Mouse (Mus musculus) heart, postnatal 14 days (tissue): ENCODE measurements around the gene Cdh22. TPM values are rescaled to one million over a fixed set of nuclear protein-coding genes. Genes with fewer than 3 reads are reported as not detected.

ENCODE experiments used
- DNase-seq, 2 experiments: peaks; one replicate each; pipeline ENCODE4 v3.0.0; 2021 to 2022
- intact Hi-C: fragments of 180-260 bp; cut with DNase I; formaldehyde crosslinking; loops from one replicate; pipeline ENCODE4 v1.15.1; 2025
- total RNA-seq, 2 experiments: library from RNA; stranded (reverse); gene quantifications; 2 replicates each; pipeline ENCODE4 v1.2.3; 2021

Gene Cdh22
- total RNA-seq, 2 experiments from 2014 or later = 0.17 to 0.22 TPM

DNA sequence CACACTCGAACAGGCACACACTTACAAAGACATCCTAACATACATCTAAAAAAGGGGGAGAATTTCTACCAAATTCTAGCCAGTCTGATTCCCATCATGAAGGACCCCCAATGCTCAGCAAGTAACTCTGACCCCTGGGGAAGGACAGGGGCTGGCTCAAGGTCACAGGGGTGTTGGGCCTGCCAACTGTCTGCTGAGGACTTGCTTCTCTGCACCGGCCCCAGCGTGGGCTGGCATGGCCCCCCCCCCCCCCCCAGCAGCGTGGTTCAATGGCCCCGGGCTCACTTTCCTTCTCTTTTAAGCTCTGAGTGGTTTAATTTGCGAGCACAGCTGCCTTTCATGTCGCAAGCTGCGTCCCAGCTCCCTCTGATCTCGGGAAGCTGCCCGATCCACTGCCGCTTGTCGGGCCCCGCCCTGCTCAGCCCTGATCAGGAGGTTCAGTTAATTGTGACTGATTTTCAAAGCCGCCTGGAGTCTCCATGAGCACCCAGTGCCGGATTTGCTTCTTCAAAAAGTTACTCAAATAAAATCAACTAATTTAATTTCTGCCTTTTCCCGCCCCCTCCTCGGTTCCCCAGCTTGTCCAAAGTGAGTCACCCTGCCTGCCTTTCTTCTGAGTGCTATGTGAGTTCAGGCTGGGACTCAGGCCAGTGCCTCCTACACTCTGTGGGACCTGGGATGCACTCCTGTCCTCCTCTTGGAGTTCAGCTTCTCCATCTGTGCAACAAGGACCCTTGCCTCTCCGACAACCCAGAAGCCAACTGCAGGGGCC, 67.8 kb downstream of the Cdh22 start:
- DNase-seq = no peak
- intact Hi-C loops = no loop called here

DNA sequence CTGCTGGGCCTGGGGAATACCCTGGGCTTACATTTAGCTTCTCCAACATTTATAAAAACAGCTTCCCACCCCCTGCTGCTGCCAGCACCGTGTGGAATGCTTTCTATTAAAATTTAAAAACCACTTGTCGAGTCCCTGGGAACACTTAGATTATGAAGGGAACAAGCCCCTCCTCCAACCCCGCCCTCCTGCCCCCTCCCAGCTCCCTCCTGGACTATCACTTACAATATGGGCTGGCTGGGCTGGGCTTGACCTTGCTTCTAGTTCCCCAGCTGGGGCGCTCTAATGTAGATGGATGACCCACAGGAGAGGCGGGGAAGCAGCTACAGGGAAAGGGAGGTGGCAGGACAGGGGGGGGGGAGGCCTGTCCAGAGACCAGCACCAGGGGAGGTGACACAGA, 72.4 kb downstream of the Cdh22 start:
- DNase-seq = no peak
- intact Hi-C loops = no loop called here

- intact Hi-C loops = no loop called here
- DNase-seq = peak; percentile 62 to 73
Measured at GRCm38 (mm10) chr2:165160466-165160865, 74.2 kb downstream of the Cdh22 start.

- peak; percentile 68 to 81 for DNase-seq
- intact Hi-C loops = no loop called here
Measured at GRCm38 (mm10) chr2:165159055-165159688, 75.5 kb downstream of the Cdh22 start.

DNA sequence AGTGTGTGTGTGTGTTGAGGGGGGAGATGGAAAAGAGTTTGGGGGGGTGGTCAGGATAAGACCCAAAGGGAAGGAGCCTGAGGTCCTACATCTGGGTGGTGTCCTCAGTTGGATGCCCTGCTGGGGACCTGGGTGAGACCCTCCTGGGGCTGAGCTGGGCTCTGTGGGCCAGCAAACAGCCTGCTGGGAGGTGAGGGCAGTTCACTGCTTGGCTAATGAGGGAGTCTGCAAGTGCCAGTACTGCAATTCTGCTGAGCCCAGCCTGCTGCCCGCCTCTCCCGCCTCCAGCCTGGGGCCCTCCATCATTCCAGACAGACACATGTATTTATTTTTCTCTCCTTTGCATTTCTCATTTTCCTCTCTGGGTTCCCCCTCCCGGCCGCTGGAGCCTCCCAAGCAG, 76.3 kb downstream of the Cdh22 start:
- intact Hi-C loops = no loop called here
- DNase-seq = no peak

- no peak for DNase-seq
- intact Hi-C loops = no loop called here
Measured at GRCm38 (mm10) chr2:165157900-165158299, 76.8 kb downstream of the Cdh22 start.

DNA sequence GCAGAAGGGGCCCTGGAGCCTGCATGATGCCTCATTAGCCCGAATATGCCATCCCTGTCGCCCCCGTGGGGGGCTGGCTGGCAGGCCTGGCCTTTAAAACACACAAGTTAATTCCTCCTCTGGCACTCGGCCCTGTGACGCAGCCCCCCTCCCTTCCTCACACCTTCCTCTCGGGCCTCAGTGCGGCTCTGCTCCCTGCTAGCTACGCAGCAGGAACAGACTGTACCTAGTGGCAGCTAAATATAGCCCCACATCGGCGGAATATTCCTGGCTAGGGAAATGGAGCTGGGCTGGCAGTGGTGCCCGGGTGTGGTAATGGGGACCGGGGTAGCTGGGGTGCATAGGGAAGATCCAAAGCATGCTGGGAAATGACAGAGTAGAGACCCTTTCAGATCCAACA, 81.6 kb downstream of the Cdh22 start:
- peak; percentile 46 to 50 for DNase-seq

GRCm38 (mm10) chr2:165149741-165150140, 84.9 kb downstream of the Cdh22 start:
- intact Hi-C loops = no loop called here
- DNase-seq = no peak

More for the DNA sequence above, 81.6 kb downstream of the Cdh22 start:
- intact Hi-C loops = no loop called here

DNA sequence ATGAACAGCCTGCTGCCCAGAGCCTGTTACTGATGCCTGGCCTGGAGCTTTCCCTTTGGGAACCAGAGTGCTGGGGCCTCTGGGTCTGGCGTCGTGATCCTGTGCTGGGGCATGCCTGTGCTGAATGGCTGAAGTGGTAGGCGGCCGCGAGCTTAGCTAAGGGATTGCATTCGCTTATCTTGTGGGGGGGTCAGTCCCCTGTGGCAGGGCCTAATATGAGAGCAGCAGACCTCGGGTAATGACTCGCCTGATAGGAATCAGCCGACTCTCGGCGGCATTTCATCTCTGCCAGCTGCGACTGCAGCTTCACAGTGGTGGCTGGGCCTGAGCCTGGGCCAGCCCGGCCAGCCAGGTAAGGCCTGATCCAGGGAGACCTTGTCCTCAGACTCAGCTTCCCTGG, 88.8 kb downstream of the Cdh22 start:
- DNase-seq = no peak
- intact Hi-C loops = no loop called here

- DNase-seq = no peak
- intact Hi-C loops = no loop called here
Measured at GRCm38 (mm10) chr2:165143487-165143886, 91.2 kb downstream of the Cdh22 start.

DNA sequence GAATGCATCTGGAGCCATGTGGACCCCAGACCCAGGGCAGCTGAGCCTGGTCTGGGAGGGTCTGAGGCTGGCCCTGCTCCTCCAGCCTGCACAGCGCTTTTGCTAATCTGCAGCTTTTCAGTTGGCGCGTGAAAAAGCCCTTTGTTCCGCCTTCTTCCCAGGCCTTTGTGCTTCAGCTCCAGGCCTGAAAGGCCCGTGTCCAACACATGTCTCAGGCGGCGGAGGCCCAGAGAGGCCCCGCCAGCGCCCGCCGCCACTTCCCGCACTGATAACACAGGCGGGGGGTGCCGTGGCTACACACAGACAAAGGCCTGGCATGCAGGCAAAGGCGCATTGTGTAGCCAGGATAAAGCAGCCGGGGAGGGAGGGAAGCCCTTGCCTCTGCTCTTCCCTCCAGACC, 98.6 kb downstream of the Cdh22 start:
- no peak for DNase-seq
- intact Hi-C loops = no loop called here

DNA sequence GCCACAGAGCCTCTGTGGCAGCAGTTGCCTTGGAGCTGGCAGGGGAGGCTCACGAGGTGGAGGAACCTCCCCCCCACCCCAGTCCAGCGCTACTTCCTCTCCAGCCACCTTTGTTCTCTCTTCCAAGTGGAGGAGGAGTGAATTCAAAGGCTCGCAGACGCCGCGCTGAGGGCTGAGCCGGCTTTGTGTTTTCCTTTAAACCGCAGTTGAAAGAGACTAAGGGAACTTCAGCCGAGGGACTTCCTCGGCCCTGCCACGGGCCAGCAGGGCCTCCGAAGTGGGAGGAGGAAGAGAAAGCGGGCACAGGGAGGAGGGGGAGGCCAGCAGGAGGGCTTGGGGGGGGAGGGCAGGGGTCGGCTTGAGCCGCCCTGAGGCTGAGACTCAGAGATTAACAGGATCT, 101.1 kb downstream of the Cdh22 start:
- DNase-seq = no peak
- intact Hi-C loops = no loop called here

GRCm38 (mm10) chr2:165131428-165131827, 103.2 kb downstream of the Cdh22 start:
- intact Hi-C loops = no loop called here
- DNase-seq = no peak

DNA sequence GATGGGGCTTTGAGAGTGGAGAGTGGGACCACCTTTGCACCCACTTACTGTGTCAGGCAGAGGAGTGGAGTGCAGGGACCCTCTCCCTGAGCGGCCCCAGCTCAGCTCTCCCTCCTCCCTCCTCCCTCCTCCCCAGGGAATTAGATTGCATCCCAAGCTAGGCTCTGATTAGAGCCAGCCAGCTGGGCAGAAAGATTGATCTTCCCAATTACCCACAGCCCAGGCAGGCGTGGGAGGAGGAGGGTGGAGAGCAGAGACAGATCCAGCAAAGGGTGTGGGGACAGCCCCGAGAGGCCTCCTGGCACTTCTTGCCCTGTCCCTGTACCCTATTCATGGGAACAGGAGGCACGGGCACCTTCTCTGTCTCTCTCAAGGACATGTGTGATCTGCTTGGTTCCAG, 105.5 kb downstream of the Cdh22 start:
- intact Hi-C loops = no loop called here
- DNase-seq = no peak

DNA sequence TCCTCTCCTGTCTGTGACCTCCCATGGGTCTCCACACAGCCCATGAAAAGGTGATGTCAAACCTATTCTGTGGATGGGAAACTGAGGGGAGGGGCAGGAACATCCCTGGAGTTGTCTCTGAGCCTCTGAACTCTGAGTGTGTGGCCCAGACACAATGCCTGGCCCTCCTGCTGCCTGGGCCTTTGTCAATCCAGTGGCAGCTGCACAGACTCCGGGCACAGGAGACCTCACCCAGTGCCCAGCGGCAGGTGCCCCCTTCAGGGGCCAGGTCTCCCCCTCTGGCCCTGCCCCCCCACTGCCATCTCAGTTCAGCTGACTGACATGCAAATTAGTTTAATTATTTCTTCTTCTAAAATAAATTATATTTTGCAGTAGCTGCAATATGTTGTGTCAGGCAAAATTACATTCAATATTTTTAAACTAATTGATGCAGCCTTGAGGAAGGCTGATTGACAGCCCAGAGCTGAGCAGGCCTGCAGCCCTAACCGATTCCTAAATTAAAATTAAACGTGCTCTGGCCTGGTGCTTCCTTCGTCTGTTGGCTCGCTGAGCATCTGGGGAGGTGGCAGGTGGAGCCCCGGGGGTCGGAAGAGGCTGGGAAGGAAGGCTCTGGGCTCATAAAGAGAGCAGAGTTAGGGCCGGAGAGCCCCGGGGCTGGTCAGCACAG, 107.6 kb downstream of the Cdh22 start:
- no peak for DNase-seq
- intact Hi-C loops = no loop called here

GRCm38 (mm10) chr2:165121206-165121840, 113.3 kb downstream of the Cdh22 start:
- DNase-seq = no peak
- intact Hi-C loops = no loop called here

DNA sequence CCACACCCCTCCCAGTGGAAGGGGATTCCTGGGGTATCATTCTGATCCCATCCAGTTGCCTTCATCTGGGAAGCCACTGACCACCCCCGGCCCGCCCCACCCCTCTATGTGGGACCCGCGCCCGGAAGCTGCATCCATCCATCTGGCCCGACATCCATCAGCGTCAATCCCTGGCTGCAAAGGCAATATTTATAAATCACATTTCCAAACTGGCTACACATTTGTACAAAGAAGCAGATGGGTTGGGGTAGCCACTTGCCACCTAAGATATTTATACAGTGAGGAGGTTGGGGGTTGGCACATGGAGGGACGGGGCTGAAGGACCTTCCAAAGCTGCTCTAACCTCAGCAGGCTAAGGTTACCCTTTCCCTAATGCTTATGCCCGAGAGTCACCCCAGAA, 113.9 kb downstream of the Cdh22 start:
- intact Hi-C loops = no loop called here
- no peak for DNase-seq

GRCm38 (mm10) chr2:165113733-165114132, 120.9 kb downstream of the Cdh22 start:
- no peak for DNase-seq
- intact Hi-C loops = loop anchor here (2.0 to 5.0 kb wide), 2 partner anchors 39 to 151 kb away; partner anchors contain the start of gene Slc12a5

DNA sequence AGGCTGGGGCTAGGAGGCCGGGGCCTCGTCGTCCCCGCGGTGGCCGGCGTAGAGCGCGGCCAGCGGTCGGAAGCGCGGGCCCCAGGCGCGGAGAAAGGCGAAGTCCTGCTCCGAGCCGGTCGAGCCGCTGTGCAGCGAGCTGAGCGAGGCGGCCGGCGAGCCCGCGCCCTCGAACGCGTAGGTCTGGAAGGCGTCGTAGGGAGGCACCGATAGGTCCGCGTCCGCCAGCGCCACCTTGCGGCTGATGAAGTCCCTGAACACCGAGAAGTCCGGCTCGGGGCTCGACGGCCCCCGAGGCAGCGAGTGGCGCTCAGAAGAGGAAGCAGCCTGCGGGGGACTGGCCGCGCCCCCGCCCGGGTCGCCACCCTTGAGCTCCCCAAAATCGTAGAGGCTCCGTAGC, 122.5 kb downstream of the Cdh22 start:
- DNase-seq = peak; percentile 91 to 93
- intact Hi-C loops = loop anchor here (2.0 to 5.0 kb wide), 2 partner anchors 37 to 150 kb away; partner anchors contain the start of gene Slc12a5

DNA sequence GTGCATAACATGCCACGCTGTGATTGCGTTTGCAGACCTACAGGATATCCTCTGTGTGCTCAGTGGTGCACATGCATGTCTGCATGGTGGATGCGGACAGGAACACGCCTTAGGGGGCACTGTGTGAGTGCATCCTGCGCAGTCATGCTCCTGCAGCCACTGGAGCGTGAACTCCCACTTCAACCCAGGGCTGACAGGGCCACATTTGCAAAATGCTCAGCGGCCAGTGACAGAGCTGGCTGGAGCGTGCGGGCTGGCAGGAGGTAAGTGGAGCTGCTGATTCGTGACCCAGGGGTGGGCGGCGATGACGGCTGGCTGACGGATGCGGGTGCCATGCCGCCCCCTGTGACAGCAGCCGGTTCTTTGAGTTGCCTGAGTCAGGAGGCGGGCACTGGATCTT, 128.1 kb downstream of the Cdh22 start:
- no peak for DNase-seq
- intact Hi-C loops = no loop called here

- no peak for DNase-seq
- intact Hi-C loops = no loop called here
Measured at GRCm38 (mm10) chr2:165105513-165106079, 129.1 kb downstream of the Cdh22 start.
